Mouse (Mus musculus) lung, postnatal 4 days (tissue): ENCODE measurements around the gene Vmn1r72.
"Not testable (repeated sequence)": the region's sequence is repeated elsewhere in the genome, so short reads cannot be mapped to it uniquely, and the experiment has no call there.

Experiments
- DNase-seq, 2 experiments: peaks; one replicate each; pipeline ENCODE4 v3.0.0; 2021

Vmn1r72 gene

GRCm38 (mm10) chr7:11680047-11680446, at the start of gene Vmn1r72:
TSS of gene Vmn1r72 (minus strand) at chr7:11680147.
- not testable (repeated sequence) for DNase-seq

DNA sequence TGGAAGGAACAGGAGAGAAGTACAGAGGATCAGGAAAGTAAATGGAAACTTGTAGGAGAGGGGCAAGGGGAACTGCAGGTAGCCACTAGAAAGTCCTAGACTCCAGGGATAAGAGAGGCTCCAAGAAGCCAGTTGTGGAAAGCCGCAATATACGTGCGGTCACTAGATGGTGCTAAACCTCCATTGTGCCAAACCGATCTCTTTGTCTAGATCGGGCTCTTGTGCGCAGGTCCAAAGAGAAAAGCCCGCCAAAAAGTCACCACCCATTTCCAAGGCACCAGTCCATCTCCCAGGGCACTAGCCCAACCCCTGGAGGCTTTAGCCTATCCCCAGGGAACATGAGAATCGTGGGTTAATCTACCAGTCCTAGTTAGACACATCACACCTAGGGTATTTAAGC, 62.9 kb downstream of the Vmn1r72 start:
- not testable (repeated sequence) for DNase-seq
